Mouse (Mus musculus) kidney, postnatal 14 days (tissue): ENCODE measurements at regions not wholly inside any gene's neighbourhood (a gene's known extent, or its start where the extent isn't known, plus 50 kb on each side); places are given as distances from the start of the nearest gene placed in this dataset.

ENCODE experiments used
- DNase-seq: peaks from one replicate; pipeline ENCODE4 v3.0.0; 2022; ENCODE audit warnings: mixed read lengths

DNA sequence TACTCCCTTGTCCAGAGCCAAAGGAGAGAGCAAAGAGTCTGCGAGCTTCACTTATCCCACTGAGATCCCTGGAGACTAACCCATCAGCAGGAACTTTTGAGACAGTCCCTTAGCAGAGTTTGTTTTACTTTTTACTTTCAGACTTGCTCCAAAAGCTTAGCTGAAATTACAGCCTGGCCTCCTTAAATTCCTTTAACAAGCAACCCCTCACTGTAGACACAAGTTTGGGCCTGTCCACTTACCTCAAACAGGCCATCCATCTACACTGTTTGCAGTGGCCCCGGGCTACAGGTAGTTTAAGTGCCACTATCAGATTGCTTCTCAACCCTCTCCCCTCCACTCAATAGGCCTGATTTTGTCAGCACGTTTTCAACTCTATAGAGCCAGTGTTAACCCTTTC is 291.5 kb upstream of the Tnp1 start:
- DNase-seq = no peak

DNA sequence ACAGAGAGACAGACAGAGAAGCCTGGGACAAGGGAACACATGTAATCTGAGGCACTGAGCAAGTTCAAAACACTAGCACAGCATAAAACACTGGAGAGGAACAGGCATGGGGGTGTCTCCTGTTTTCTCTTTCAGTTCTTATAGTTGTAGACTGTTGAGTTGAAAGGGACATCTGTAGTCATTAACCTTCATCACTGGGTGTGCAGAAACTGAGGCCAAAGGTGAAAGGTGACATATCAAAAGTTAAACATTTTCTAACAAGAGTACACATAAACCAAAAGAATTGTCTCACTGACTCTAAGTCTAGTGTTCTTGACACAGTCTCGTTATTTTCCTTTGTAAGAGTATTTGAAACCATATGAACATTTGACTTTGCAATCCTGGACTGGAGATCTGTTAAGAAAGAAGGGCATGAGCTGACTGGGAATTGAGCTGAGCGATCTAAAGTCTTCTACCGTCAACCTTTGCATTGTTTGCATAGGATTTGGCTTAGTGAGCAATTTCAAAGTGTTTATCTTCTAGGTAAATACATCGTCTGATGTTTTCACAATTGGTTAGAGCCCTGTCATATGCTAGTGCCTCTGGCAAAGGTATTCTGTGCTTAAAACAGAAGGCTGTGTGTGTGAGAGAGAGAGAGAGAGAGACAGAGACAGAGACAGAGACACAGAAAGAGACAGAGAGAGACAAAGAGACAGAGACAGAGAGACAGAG is 284.4 kb upstream of the Tnp1 start:
- DNase-seq = peak; percentile 28

DNA sequence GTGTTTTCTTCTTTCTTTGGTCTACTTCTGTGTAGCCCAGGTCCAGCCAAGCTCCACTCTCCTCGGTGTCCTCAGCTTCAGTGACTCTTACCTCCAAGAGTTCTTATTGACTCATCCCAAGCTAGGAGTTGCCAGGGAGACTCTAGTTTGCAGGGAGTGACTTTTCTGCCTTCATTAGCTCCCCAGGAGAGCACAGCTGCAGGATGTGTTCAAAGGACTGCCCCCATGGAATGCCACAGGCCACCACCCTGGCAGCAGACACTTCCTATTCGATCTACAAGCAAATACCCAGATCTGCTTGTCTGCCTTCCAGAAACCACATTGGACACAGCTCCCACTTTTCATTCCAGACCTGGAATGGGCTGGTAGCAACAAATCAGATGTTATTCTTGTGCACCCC is 269.6 kb upstream of the Tnp1 start:
- DNase-seq = no peak

DNA sequence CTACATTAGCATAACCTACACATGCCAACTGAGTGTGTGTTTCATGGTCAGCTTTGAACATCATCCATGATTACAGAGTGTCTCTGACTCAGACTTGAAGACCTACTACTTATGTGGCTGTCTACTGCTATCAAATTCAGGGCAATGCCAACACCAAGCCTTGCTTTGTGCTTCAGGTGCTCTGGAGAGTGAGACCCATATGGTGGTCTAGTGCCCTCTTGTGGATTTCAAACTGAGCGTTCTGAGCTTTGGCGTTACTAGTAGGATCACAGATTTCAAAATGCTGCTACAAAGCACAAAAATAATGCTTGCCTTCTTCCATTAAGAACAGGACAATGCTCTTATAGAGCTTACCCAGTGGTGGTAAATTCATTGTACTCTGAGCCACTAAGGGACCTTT is 258.8 kb upstream of the Tnp1 start:
- DNase-seq = peak; percentile 49

DNA sequence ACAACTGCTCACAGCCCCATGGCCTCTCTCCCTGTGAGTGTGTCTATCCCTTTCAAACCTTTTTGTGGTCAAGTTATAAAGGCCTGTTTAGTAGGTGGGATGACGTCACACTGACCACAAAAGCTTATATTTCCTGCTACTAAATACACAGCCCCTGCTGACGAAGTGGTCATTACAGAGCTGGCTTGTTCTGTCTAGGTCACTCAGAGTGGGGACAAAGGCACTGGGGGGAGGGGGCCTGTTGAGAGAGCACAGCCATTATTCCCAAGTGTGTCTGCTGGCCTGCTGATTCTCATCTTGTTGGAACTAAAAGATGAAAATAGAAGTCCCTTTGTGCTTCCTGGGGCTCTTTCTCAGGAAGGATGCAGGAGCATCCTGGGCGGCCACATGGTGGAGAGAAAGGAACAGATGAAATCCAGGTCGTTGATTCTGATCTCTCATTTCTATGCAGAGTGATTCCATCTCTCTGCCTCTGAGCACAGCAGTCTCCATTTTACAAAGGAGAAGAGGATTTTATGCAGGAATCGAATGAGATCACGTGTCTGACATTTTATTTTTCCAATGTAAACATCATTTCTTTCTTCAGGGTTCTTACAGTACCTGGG is 255.2 kb upstream of the Tnp1 start:
- DNase-seq = no peak

DNA sequence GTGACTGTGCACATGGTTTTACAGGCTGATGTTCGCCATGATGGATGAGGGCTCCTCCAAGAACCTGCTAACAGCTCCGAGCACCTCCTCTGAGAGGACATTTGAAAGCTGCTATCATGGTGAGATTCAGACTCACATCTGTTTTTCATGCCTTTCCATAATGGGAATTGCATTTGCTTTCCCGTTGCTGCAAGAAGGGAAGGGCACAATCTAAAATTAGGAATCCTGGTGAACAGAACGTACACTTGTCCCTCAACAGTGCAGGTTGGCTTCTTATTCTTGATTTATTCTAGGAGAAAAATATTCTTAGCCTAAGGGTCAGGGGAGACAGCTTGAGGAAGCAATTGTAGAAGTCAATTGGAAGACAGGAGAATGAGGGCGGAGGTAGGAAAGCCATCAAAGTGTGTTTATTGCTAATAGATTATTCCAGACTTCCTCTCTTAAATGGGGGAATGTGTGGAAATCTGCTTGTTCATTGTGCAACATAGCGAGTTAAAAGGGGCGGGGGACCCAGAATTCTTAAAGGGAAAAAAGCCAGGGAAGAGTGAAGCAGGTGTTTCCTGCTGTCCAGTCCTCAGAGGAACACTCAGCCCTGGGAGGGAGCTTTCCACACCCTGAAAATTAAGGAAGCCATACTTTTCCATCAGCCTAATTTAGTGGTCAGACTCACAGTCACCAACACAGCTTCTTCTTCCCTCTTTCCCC is 253.5 kb upstream of the Tnp1 start:
- DNase-seq = no peak

DNA sequence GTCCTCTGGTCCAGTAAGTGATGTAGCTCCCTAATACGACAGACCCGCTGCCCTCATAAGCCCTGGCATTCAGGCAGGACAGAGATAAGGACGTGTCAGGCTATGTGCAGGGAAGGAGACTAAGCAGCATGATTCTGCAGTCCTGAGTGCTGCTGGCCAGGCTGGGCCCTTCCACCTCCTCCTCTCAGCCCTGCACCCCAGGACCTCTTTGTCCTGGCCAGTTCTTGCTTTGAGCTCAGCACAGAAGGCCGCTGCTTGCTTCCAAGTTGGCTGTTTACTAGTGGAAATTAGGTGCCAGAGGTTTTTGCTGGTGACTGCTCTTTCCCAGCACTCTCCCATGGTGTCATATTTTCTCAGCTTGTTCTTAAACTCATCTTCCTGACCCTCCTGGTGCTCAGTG is 249.3 kb upstream of the Tnp1 start:
- no peak for DNase-seq

DNA sequence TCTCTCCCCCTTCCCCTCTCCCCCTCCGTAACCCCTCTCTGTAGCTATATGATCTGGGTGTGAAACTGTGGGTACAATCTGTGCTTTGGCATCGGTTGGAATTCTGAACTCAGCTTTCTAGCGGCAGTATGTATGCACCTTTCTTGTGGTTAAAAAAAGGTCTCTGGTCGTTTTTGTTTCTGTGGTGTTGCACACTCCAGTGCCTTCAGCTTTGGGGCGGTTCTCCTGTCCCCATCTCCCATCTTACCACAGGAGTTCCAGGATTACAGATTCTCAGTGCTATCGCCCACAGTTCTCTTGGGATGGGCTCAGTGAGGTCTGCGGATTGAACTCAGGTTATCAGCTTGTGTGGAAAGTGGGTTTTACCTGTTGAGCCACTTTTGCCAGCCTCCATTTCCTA is 248.5 kb upstream of the Tnp1 start:
- no peak for DNase-seq

DNA sequence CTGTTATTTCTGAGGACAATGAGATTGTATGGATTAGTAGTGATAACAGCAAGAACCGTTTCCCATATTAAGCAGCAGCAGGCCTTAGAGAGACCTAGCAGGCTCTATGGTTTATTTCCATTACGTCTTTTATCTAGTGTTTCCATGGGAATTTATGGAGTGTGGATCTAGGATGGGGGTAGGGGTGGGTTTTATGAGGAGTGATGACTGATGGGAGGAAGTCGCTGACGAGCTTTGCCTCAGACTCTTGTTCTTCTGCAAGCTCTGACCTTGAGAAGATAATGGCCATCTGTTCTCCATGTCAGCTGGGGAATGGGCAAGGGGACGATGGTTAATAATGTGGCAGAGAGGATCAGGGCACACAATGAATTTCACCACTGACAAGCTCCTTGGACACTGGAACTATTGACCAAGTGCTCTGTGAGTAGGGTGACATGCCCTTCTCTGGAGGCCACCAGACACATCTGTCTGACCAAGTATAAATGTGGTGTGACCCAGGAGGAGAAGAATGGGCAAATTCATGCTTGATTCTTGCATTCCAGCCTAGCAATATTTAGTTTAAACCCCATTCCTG is 243.9 kb upstream of the Tnp1 start:
- DNase-seq = no peak

DNA sequence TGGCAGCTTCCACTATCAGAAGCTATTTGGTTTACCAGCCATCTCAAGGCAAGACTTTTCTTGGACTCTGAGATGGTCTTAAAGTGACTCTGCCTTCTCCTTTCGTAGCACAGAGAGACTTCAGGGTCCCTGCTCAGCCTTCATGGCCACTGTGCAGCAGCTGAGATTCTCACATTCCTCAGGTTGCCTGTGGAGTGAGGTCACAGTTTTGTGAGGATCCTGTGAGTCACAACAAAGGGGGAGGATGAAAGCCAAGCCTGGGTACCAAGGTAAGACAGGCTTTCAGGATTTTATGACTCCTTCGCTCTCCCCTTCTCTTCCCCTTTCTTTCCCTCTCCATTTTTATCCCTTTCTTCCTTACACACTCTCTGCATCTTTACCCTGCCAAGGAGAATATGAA is 241.6 kb upstream of the Tnp1 start:
- DNase-seq = no peak

DNA sequence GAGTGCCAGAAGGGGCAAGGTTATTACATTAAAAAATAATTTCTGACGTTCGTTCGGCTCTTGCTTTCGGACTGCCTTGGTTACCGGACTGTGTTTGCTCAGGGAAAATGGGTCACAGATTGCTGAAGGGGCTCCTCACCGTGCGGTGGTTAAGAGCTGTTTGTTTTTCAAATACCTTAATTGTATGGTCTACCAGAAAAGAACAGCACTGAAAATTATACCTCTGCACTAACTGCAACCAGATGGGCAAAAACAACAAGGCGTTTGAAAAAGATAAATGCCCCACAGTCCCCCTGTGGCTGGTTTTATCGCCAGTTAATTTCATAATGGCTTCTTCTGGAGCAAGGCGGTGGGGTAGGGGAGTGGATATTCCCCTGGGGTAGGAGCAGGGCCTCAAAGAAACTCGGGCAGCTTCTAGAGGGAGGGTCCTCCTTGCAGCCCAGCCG is 236.2 kb upstream of the Tnp1 start:
- no peak for DNase-seq

DNA sequence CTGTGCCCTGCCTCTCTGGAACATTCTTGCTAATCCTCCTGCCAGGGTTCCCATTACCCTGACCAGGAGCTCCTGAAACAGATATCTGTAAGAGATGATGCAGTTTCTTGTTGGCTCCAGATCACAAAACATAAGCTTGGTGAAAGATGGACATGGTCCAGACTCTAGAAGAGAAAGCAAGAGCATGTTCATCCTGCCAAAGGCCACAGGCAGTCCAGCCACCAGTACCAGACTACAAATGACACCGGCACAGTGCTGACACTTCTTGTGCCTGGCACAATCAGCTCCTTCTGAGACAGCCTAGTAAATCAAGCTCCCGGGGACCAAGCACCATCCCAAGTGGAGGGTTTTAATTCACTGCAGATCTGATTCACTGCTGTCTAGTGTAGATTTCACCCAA is 228.3 kb upstream of the Tnp1 start:
- DNase-seq = no peak

DNA sequence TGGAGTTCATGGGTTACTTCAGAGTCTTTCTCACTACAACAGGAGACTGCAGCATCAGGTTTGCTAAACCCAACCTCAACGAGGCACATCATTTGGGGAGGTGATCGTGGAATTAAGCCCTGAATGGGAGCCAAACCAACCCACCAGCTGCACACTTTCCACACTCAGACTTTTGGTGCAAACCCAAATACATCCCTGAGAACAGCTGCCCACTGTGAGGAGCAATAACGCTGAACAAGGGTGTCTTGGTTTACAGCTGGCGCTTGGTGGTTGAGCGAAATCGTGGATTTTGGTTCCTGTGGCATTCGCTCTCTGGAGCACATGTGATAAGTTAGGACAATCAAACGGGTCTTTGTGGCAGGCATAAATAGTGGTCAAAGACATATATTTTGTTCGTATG is 226.6 kb upstream of the Tnp1 start:
- no peak for DNase-seq

DNA sequence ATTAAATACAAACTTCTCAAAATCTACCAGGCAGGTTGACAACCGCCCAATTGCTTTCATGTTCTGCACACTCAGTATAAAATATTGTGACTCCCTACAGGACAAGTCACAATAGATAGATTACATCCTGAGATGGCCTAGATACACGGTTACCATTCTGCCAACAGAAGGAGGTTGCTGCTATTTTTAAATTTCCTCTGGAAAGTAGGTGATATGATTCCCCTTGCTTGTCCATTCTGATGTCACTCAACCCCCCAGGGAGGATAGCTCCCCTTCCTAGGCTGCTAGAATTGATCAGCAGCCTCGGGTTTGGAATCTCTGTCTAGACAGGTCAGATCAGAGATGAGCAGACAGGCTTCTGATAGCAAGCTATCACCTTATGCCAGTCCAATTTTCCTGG is 221.2 kb upstream of the Tnp1 start:
- no peak for DNase-seq

DNA sequence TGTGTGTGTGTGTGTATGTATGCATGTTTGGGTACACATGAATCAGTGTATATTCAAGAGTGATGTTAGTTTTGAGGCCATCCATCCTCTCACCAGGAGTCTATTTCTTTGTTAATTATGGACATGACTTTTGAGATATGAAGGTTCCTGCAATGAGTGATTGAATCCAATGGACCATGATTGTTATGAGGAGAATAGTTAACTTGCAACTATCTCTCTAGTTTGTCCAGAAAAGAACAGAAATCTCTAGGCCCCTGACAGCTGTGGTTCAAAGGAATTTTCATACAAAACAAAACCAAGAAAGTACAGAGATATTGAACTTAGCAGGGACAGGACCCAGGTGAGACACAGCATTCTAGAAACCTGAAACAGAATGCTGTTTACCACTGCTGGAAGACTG is 217.9 kb upstream of the Tnp1 start:
- DNase-seq = no peak

DNA sequence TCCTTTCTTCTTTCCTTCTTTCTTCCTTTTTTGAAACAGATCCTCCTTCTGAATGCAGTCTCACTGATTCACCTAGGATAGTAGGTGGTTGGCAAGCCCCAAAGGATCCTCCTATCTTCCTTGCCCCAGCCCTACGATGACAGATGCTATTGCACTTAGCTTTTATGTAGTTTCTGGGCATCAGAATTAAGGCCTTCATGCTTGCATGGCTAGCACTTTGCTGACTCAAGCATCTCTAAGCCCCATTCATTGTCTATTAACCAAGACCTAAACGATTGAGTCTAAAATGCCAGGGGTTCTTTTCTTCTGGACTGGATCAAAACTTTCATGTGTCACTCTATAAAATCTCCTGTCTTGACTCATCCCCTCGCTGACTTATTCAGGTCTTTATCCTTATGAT is 217.3 kb upstream of the Tnp1 start:
- peak; percentile 49 for DNase-seq

DNA sequence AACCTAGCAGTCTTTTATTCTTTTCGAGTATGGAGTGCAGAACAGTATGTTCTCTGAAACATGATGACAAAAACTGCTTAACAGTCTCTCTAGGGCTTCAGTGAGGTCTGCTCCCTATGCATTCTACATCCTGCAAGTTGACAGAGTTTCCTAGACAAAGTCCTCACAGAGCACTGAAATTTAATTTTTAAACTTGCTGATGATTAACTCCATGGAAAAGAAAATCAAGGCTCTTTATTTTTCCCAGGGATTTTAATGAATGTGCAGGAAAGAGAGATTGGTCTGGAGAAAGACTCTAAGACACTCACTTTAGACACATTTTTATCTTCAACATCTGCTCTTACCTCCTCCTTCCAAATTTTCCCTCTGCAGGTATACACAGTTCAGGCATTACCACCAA is 214.9 kb upstream of the Tnp1 start:
- DNase-seq = no peak

DNA sequence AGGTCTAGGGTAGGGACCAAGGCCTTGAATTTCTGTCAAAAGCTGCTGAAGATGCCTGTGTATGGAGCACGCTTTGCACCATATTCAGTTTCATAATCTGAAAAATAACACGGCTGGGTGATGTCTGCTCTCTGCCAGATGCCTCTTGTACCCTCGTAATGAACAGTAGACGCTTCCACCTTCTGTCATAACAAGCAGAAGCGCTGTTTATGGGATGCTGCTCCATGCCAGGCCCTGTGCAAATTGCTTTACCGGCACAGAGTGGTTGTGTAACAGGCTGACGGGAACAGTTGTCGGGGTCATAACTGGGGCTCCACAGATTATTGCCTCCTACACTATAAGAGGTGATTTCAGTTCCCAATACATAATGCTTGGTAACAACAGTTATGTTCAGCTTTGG is 211.5 kb upstream of the Tnp1 start:
- DNase-seq = no peak

DNA sequence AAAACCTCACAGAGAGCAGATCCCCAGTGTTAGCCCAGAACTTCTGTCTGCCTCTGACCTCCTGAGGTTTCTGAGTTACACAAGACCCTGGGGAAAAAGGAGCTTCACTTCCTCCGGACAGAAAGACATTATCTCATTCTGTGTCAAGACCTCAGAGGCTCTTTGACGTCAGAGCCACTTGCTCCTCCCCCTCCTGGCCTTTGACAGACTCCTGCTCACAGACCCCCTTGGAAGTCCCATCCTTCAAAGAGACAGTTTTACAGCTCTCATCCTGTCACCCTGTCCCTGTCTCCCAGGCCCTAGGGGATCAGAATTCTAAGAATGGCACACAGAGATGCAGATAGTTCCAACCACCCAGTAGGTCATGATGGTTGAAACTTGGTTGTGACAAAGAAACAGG is 206.2 kb upstream of the Tnp1 start:
- DNase-seq = peak; percentile 85

DNA sequence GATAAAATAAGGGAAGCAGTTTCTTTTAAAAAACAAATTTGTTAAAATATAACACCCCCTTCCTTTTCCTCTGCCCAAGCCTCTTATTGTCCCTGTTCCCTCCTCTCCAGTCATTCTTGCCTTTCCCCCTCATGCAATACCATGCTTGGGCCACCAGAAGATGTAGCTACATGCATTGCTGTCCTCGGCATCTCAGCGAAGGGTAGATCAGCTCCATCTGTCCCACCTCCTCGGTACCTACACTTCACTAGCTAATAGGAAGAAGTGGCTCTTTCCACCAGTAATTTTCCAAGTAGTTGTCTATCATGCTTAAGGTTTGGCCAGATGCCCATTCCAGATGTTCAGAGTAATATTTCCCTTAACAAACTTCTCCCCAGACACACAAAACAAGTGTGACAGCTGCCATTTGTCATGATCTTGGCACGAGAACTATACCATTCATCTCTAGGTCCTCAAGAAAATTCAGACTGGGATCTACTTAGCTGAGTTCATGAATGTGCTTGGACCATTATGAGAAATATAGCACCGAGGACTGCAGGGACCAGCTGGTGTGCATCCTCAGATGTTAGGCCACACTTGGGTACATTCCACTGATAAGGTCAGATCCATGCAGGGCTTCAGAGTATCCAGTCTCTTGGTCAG is 198.7 kb upstream of the Tnp1 start:
- peak; percentile 65 for DNase-seq

DNA sequence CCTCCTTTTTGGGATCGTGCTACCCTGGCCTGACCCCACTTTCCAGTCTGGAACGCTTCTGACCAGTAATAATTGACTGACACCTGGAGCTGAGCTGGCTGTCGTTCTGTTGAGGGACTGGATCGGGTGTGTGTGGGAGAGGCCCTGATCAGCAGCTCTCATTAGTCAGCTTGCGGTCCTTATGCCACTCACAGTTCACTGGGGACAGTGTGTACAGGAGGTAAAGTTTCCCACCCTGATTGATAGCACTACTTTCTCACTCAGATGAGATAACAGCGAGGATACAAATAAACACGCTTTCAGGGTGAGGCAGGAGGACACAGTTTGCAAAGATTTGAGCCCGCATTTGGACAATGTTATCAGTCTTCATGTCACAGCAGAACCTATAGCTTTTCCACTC is 191.7 kb upstream of the Tnp1 start:
- DNase-seq = no peak

DNA sequence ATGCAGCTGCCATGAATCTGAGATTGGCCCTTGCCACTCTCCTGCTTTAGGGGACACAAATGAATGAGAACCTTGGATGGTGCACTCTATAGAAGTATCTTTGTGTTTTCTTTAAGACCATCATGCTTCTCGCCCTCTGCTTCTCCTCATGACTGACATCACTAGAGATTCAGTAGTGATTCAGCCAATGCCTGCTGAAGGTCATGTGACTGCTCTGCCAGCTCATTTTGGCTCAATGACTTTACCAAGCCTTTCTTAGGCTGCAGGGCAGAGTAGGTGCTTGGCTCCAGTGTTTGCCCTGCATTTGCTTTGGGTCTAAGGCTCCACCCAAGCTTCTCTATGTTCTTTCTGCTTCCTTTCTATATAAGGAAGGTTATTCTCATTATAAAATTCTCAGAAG is 190.1 kb upstream of the Tnp1 start:
- no peak for DNase-seq

DNA sequence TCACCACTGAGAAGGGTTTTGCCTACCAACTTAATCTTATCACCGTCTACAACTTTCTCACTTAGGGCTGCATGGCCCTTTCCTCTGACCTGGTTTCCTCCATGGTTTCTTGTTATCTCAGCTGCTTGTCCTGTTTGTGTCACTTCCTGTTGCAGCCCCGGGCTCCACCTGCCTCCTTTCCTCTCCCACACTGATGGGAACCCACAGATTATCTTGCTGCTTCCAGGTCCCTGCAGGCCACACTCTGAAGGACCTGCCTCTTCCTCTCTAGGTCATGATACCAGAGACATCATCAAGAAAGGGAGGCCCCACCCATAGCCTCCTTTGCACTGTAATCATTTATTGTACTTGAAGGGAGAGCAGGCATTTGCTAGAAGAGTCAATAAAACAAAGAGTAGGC is 184.4 kb upstream of the Tnp1 start:
- DNase-seq = peak; percentile 48

DNA sequence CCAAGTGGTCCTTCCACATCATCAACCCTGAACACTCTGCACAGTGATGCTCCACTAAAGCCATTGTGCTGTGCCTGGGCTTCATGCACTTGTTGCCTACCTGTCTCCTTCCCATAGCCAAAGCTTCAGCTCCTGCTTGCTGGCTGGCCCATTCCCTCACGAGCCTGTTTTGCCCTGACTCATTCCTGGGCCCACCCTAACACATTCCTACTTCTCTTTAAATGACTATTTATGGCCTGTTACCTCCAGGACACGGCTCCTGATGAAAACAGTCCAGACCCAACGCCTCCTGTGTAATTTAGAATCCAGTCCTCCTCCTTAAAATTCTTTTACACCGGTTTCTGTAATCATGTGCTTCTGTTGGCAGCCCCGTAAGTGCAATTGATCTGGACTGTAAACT is 175.1 kb upstream of the Tnp1 start:
- DNase-seq = no peak
